In genomic region chr8:20121391-20121909, GRCm38 (mm10) we compare ENCODE assay signal across 7 mouse cellular contexts.
DNase-seq lines count a peak whose midpoint lies in the region; ATAC-seq and TF ChIP-seq lines count a peak whose summit lies in the region.
"Not testable (repeated sequence)": the region's sequence is repeated elsewhere in the genome, so short reads cannot be mapped to it uniquely, and the experiment has no call there.

No protein-coding gene starts in this region.

- peak; percentile 16 for DNase-seq in NIH3T3 (ENCODE audit: low read depth)
- peak; percentile 53 for DNase-seq in cerebellum, adult 9-11 months
- peak; percentile 0 for DNase-seq in forebrain, postnatal 0 days
- DNase-seq in hindbrain, embryonic 14.5 days (ENCODE audit: low spot score): peak; percentile 17
- DNase-seq in limb, embryonic 14.5 days (ENCODE audit: low spot score): peak; percentile 2
- DNase-seq in neural tube, embryonic 10.5 days (ENCODE audit: extremely low spot score, low spot score): peak; percentile 12
- DNase-seq in thymus, postnatal 14 days: peak; percentile 9

- not testable (repeated sequence) for H3K9me3 ChIP-seq in forebrain, postnatal 0 days (ENCODE audit: low read length); hindbrain, embryonic 14.5 days (ENCODE audit: control insufficient read depth, low read length); limb, embryonic 14.5 days (ENCODE audit: control insufficient read depth, low read length)

- not testable (repeated sequence) for H3K27me3 ChIP-seq in forebrain, postnatal 0 days (ENCODE audit: insufficient read depth, low read length); hindbrain, embryonic 14.5 days (ENCODE audit: control insufficient read depth, insufficient read depth, low read length); limb, embryonic 14.5 days (ENCODE audit: control insufficient read depth, insufficient read depth, low read length)

- not testable (repeated sequence) for ATAC-seq in forebrain, postnatal 0 days; hindbrain, embryonic 14.5 days (ENCODE audit: low FRiP score); limb, embryonic 14.5 days (ENCODE audit: low FRiP score, low read depth)

- WGBS in forebrain, postnatal 0 days: 92% methylated on average over 8 of the region's 11 CpGs
- 91% methylated on average over 10 of the region's 11 CpGs for WGBS in hindbrain, embryonic 14.5 days
- WGBS in limb, embryonic 14.5 days: 94% methylated on average over 8 of the region's 11 CpGs

- not testable (repeated sequence) for H3K27ac ChIP-seq in forebrain, postnatal 0 days (ENCODE audit: low read depth, low read length); hindbrain, embryonic 14.5 days; limb, embryonic 14.5 days (replicated peaks; ENCODE audit: low read depth, low read length)

- not testable (repeated sequence) for H3K36me3 ChIP-seq in forebrain, postnatal 0 days (ENCODE audit: insufficient read depth); hindbrain, embryonic 14.5 days (replicated peaks; ENCODE audit: control insufficient read depth, insufficient read depth); limb, embryonic 14.5 days (ENCODE audit: control insufficient read depth, insufficient read depth, low read length)

- H3K4me3 ChIP-seq in forebrain, postnatal 0 days (ENCODE audit: low read depth, low read length); hindbrain, embryonic 14.5 days (replicated peaks; ENCODE audit: low read length); limb, embryonic 14.5 days (replicated peaks; ENCODE audit: low read length): not testable (repeated sequence)

- TF ChIP-seq POLR2A in limb, embryonic 14.5 days (IDR thresholded peaks at IDR 0.05; ENCODE audit: borderline replicate concordance, extremely low read depth, insufficient read depth, insufficient read length): not testable (repeated sequence)

- not testable (repeated sequence) for H3K9ac ChIP-seq in forebrain, postnatal 0 days; hindbrain, embryonic 14.5 days; limb, embryonic 14.5 days (ENCODE audit: low read depth, low read length, severe bottlenecking)

- H3K4me2 ChIP-seq in forebrain, postnatal 0 days (ENCODE audit: low read depth); hindbrain, embryonic 14.5 days (replicated peaks); limb, embryonic 14.5 days (replicated peaks; ENCODE audit: low read depth, low read length, severe bottlenecking): not testable (repeated sequence)

- TF ChIP-seq CTCF in forebrain, postnatal 0 days (IDR thresholded peaks at IDR 0.05; ENCODE audit: low read depth): not testable (repeated sequence)

- H3K4me1 ChIP-seq in forebrain, postnatal 0 days (ENCODE audit: insufficient read depth); hindbrain, embryonic 14.5 days (replicated peaks; ENCODE audit: control insufficient read depth, insufficient read depth, low read length); limb, embryonic 14.5 days (ENCODE audit: control insufficient read depth, insufficient read depth, low read length): not testable (repeated sequence)

Comparison
In these comparisons a context has a peak if more than half of its experiments do, and no peak if none do; other contexts are left out.
1. DNase-seq: peak in every context shown above with its lines; median percentile 53 in cerebellum, adult 9-11 months; 17 in hindbrain, embryonic 14.5 days; 16 in NIH3T3; 12 in neural tube, embryonic 10.5 days; 9 in thymus, postnatal 14 days; 2 in limb, embryonic 14.5 days; 0 in forebrain, postnatal 0 days.